Mouse (Mus musculus): ENCODE results near the gene Defb36. TPM values are rescaled to one million over a fixed set of nuclear protein-coding genes. Genes with fewer than 3 reads are reported as not detected.

Gene Defb36
- polyA plus RNA-seq, 1 experiment: not detected

GRCm38 (mm10) chr2:152624566-152624965 lies 20.4 kb downstream of the Defb36 start:
- H3K27me3 ChIP-seq (ENCODE audit: control insufficient read depth, insufficient read depth, low read length): peaks cover 3% of the 10 kb centered on the region; the same call in 1 of the 2 replicates
- DNase-seq: no peak
- WGBS: 83% methylated on average over 2 of the region's 2 CpGs
- no peak overlapping the region for H3K27ac ChIP-seq (ENCODE audit: insufficient read depth, low read length)
- no peak for TF ChIP-seq POLR2A (IDR thresholded peaks at IDR 0.05; ENCODE audit: borderline replicate concordance, insufficient read depth, low read length)
- no peak for TF ChIP-seq CTCF (IDR thresholded peaks at IDR 0.05; ENCODE audit: borderline replicate concordance, insufficient read depth, low read depth, low read length)
- H3K4me3 ChIP-seq (replicated peaks; ENCODE audit: insufficient read depth, low read depth, low read length): no peak overlapping the region
- no peaks in the 10 kb centered on the region for H3K4me1 ChIP-seq (ENCODE audit: control insufficient read depth, insufficient read depth, low read length)

DNA sequence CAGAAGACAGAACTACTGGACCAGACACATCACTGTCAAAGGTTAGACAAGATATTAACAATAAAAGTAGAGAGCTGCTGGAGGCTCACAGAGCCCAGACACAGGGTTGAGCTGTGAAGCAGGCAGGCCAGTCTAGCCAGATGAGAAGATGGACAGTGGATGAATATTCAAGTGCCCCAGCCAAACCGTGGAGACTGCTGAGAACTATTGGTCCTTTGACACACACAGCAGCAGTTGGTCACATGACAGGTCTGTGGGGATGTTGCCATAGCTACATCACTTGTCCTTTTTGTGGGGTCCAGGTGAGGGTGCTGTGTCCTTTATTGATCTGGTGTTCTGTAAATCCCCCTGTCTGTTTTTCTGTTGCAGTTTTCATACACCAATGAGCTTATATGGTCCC lies 21.1 kb downstream of the Defb36 start:
- H3K4me3 ChIP-seq (replicated peaks; ENCODE audit: insufficient read depth, low read depth, low read length): no peak overlapping the region
- TF ChIP-seq POLR2A (IDR thresholded peaks at IDR 0.05; ENCODE audit: borderline replicate concordance, insufficient read depth, low read length) (no peak), CTCF (IDR thresholded peaks at IDR 0.05; ENCODE audit: borderline replicate concordance, insufficient read depth, low read depth, low read length) (no peak)
- 4% methylated on average over 1 of the region's 1 CpGs for WGBS

DNA sequence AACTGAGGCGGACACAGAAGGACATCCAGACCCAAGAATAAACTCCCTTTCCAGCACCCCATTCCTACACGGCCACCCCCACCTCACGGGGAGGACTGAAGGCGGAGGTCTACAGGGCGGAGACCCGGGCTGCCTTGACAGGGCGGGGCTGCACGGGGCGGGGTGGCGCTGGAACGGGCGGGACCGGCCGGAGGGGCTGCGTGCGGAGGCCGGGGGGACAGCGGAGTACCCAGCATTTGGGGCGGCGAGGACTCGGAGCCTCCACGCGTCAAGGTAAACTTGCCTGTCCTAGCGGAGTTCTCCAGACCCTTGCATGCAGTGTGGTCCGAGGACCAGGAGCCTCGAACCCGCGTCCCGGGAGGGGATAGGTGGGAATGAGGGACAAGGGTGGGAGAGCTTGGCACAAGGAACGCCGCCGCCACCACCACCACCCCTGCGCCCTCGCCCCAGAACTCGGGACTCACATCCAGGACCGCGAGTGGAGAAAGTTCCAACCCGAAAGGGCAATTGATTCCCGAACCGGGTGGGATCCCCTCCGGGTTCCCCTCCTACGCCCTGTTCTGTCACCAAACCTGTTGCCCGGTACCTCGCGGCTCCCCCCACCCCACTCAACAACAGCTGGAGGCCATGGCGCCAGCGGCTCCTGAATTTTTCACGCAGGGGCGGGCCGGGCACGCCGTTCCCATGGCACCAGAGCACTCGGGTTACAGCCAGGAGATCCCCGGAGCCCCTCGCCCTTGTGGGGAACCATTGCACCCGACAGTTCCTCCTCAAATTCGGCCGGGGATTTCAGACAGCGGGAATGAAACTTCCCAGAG lies 22.9 kb downstream of the Defb36 start, which contains the start of gene Rem1:
Gene Rem1 (plus strand): TSS at position 178 of the 818 bp plus-strand sequence.
- no peaks in the 10 kb centered on the region for H3K4me1 ChIP-seq (ENCODE audit: control insufficient read depth, insufficient read depth, low read length)
- peaks cover 3% of the 10 kb centered on the region; the same call in 1 of the 2 replicates for H3K27me3 ChIP-seq (ENCODE audit: control insufficient read depth, insufficient read depth, low read length)
- no peak within 1 kb of the TSS for H3K4me3 ChIP-seq (replicated peaks; ENCODE audit: insufficient read depth, low read depth, low read length)
- DNase-seq: no peak
- TF ChIP-seq CTCF (IDR thresholded peaks at IDR 0.05; ENCODE audit: borderline replicate concordance, insufficient read depth, low read depth, low read length) (no peak), POLR2A (IDR thresholded peaks at IDR 0.05; ENCODE audit: borderline replicate concordance, insufficient read depth, low read length) (no peak)
- WGBS: 3% methylated on average over 59 of the region's 59 CpGs
- H3K27ac ChIP-seq (ENCODE audit: insufficient read depth, low read length): no peak within 1 kb of the TSS

More for the DNA sequence above, 21.1 kb downstream of the Defb36 start:
- Histone ChIP-seq H3K27me3 (ENCODE audit: control insufficient read depth, insufficient read depth, low read length) (peaks cover 3% of the 10 kb centered on the region; the same call in 1 of the 2 replicates), H3K4me1 (ENCODE audit: control insufficient read depth, insufficient read depth, low read length) (no peaks in the 10 kb centered on the region), H3K27ac (ENCODE audit: insufficient read depth, low read length) (no peak overlapping the region)
- no peak for DNase-seq

DNA sequence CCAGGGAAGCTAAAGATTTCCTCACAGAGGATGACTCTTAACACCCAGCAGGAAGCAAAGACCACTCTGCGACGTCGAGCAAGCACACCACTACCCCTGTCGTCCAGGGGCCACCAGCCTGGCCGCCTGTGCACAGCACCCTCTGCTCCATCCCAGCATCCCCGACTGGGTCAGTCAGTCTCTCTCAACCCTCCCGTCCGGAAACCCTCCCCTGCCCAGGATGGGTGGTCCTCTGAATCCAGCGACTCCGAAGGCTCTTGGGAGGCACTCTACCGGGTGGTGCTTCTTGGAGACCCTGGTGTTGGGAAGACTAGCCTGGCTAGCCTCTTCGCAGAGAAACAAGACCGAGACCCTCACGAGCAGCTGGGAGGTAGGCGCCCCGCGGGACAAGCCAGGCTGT lies 23.9 kb downstream of the Defb36 start:
- peaks cover 3% of the 10 kb centered on the region; the same call in 1 of the 2 replicates for H3K27me3 ChIP-seq (ENCODE audit: control insufficient read depth, insufficient read depth, low read length)
- no peak for DNase-seq
- H3K4me1 ChIP-seq (ENCODE audit: control insufficient read depth, insufficient read depth, low read length): no peaks in the 10 kb centered on the region
- 38% methylated on average over 17 of the region's 17 CpGs for WGBS
- no peak overlapping the region for H3K4me3 ChIP-seq (replicated peaks; ENCODE audit: insufficient read depth, low read depth, low read length)
- H3K27ac ChIP-seq (ENCODE audit: insufficient read depth, low read length): no peak overlapping the region
- TF ChIP-seq CTCF (IDR thresholded peaks at IDR 0.05; ENCODE audit: borderline replicate concordance, insufficient read depth, low read depth, low read length) (no peak), POLR2A (IDR thresholded peaks at IDR 0.05; ENCODE audit: borderline replicate concordance, insufficient read depth, low read length) (no peak)

DNA sequence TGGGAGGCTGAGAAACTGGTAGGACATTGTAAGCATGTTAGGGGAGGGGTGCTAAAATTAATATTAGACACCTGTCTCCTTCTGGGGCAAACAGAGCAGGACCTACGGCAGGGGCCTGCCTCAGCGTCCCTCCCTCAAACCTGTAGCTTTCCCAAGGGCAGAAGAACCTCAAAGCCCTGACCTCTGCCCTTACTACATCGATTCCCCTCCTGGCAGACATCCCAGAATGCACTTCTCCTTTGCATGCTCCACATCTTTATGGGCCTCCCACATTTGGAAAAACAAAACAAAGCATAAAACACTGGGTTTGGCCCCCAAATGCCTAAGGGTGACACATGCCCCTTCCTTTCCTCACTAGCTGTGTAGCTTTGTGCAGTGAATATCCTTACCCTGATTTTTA lies 25.1 kb downstream of the Defb36 start:
- Histone ChIP-seq H3K4me3 (replicated peaks; ENCODE audit: insufficient read depth, low read depth, low read length) (no peak overlapping the region), H3K4me1 (ENCODE audit: control insufficient read depth, insufficient read depth, low read length) (no peaks in the 10 kb centered on the region), H3K27me3 (ENCODE audit: control insufficient read depth, insufficient read depth, low read length) (peaks cover 3% of the 10 kb centered on the region; the same call in 1 of the 2 replicates), H3K27ac (ENCODE audit: insufficient read depth, low read length) (no peak overlapping the region)
- TF ChIP-seq CTCF (IDR thresholded peaks at IDR 0.05; ENCODE audit: borderline replicate concordance, insufficient read depth, low read depth, low read length) (no peak), POLR2A (IDR thresholded peaks at IDR 0.05; ENCODE audit: borderline replicate concordance, insufficient read depth, low read length) (no peak)
- WGBS: 55% methylated on average over 3 of the region's 3 CpGs
- no peak for DNase-seq

GRCm38 (mm10) chr2:152629904-152630303 lies 25.8 kb downstream of the Defb36 start:
- Histone ChIP-seq H3K27ac (ENCODE audit: insufficient read depth, low read length) (no peak overlapping the region), H3K4me3 (replicated peaks; ENCODE audit: insufficient read depth, low read depth, low read length) (no peak overlapping the region), H3K4me1 (ENCODE audit: control insufficient read depth, insufficient read depth, low read length) (no peaks in the 10 kb centered on the region), H3K27me3 (ENCODE audit: control insufficient read depth, insufficient read depth, low read length) (peaks cover 3% of the 10 kb centered on the region; the same call in 1 of the 2 replicates)
- 89% methylated on average over 6 of the region's 6 CpGs for WGBS
- no peak for DNase-seq
- TF ChIP-seq CTCF (IDR thresholded peaks at IDR 0.05; ENCODE audit: borderline replicate concordance, insufficient read depth, low read depth, low read length): no peak
- TF ChIP-seq POLR2A (IDR thresholded peaks at IDR 0.05; ENCODE audit: borderline replicate concordance, insufficient read depth, low read length): no peak

- TF ChIP-seq POLR2A (IDR thresholded peaks at IDR 0.05; ENCODE audit: borderline replicate concordance, insufficient read depth, low read length): no peak
- no peak for TF ChIP-seq CTCF (IDR thresholded peaks at IDR 0.05; ENCODE audit: borderline replicate concordance, insufficient read depth, low read depth, low read length)
- no peak overlapping the region for H3K4me3 ChIP-seq (replicated peaks; ENCODE audit: insufficient read depth, low read depth, low read length)
- 25% methylated on average over 17 of the region's 17 CpGs for WGBS
- no peak for DNase-seq
- H3K27me3 ChIP-seq (ENCODE audit: control insufficient read depth, insufficient read depth, low read length): no peaks in the 10 kb centered on the region
- no peaks in the 10 kb centered on the region for H3K4me1 ChIP-seq (ENCODE audit: control insufficient read depth, insufficient read depth, low read length)
- no peak overlapping the region for H3K27ac ChIP-seq (ENCODE audit: insufficient read depth, low read length)
Measured at GRCm38 (mm10) chr2:152633334-152633733, 29.2 kb downstream of the Defb36 start.

DNA sequence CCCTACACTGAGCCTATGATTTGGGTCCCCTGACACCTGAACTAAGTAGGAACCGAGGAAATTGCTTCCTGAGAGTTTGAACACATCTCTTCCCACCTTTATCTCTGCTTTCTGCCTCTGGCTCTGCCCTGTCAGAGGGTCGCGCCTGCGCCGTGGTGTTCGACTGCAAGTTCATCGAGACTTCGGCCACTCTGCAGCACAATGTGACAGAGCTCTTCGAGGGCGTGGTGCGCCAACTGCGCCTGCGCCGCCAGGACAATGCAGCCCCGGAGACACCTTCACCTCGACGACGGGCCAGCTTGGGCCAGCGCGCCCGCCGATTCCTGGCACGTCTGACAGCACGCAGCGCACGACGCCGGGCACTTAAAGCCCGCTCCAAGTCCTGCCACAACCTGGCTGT lies 30.2 kb downstream of the Defb36 start:
- Histone ChIP-seq H3K27ac (ENCODE audit: insufficient read depth, low read length) (no peak overlapping the region), H3K4me1 (ENCODE audit: control insufficient read depth, insufficient read depth, low read length) (no peaks in the 10 kb centered on the region), H3K27me3 (ENCODE audit: control insufficient read depth, insufficient read depth, low read length) (no peaks in the 10 kb centered on the region), H3K4me3 (replicated peaks; ENCODE audit: insufficient read depth, low read depth, low read length) (no peak overlapping the region)
- 76% methylated on average over 29 of the region's 29 CpGs for WGBS
- TF ChIP-seq CTCF (IDR thresholded peaks at IDR 0.05; ENCODE audit: borderline replicate concordance, insufficient read depth, low read depth, low read length): no peak
- TF ChIP-seq POLR2A (IDR thresholded peaks at IDR 0.05; ENCODE audit: borderline replicate concordance, insufficient read depth, low read length): no peak
- DNase-seq: no peak

Data from cerebellum, adult 2 months (tissue).